Mouse (Mus musculus) bone marrow macrophage, adult 2 months (primary cell): ENCODE measurements at regions not wholly inside any gene's neighbourhood (a gene's known extent, or its start where the extent isn't known, plus 50 kb on each side); places are given as distances from the start of the nearest gene placed in this dataset.

Source experiments
- CTCF ChIP-seq: IDR thresholded peaks from 2 replicates; pipeline ENCODE4 v1.5.1; 2012; ENCODE audit warnings: low read depth, mild to moderate bottlenecking, low read length, moderate library complexity
- POLR2A ChIP-seq: IDR thresholded peaks from 2 replicates; pipeline ENCODE4 v1.6.1; 2012; ENCODE audit warnings: mild to moderate bottlenecking, low read depth, low read length, borderline replicate concordance

DNA sequence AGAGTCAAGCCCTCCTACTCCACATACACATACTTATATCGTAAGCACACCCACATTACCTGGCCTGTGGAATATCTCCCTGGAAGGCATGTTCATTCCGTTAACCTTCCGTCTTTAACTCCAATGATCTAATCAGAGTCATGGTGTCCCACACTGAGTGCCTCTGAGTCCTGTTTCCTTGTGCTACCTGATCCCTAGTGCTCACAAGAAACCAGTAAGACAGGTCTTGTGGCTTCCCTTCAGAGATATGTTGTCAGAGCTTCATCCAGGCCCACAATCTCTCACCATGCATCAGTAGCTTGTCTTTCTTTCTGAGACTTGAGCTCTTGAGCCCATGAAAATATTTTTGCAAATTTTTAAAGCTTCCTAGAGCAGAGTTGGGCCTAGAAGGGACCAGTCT lies 63.2 kb upstream of the Cadm1 start:
- TF ChIP-seq POLR2A (no peak), CTCF (no peak)
